Mouse (Mus musculus): ENCODE results near the gene Zfp956.

Zfp956 gene

DNA sequence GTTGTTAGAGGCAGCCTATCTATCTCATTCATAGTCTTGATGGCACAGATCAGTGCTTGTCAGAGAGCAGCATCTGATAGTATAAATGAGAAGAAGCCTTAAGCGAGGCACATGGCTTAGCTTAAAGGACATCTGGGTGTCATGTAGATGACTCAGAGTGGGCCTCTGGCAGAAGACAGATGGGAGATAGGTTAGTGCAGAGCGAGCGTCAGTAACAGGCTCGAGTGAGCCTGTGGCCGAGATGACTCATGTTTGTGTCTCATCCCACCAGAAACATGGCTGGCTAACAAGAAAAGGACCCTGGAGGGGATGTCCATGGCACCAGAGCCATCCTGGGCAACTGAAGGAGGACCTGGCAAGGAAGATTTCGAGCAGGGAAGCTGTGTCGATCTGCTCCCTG, 9.9 kb downstream of the Zfp956 start:
- in situ Hi-C loops (cut with MboI; ENCODE audit: unreplicated experiment in 2 of 2): no loop called here

GRCm38 (mm10) chr6:47968166-47968565, 15.0 kb downstream of the Zfp956 start:
- in situ Hi-C loops (cut with MboI; ENCODE audit: unreplicated experiment in 2 of 2): loop anchor here in 1 of 2 experiments (5.0 kb wide), 1 partner anchor 131 kb away; the partner anchor contains the start of gene Zfp398

DNA sequence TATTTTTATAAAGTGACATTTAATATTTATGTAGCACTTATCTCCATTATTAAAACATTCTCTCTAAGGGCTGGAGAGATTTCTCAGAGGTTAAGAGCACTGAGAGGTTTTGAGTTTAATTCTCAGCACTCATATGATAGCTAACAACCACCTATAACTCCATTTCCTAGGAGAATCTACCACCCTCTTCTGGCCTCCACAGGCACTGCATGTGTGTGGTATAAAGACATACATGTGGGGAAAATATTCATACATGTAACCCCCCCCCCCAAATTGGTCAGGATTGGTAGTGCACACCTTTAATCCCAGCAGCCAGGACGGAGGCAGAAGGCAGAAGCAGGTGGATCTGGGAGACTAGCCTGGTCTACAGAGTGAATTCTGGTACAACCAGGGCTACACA, 21.4 kb downstream of the Zfp956 start:
- in situ Hi-C loops (cut with MboI; ENCODE audit: unreplicated experiment in 2 of 2): loop anchor here (10.0 kb wide), 2 partner anchors 110 to 180 kb away; partner anchors contain the start of gene Zfp746 (in 1 of the 2)

- in situ Hi-C loops (cut with MboI; ENCODE audit: unreplicated experiment in 2 of 2): loop anchor here (10.0 to 25.0 kb wide), 4 partner anchors 106 to 667 kb away; partner anchors contain the start of genes Atp6v0e2 (in 1 of the 2) and Zfp746 (in 1 of the 2)
Measured at GRCm38 (mm10) chr6:47978897-47979368, 25.7 kb downstream of the Zfp956 start.

GRCm38 (mm10) chr6:47983936-47984335, 30.7 kb downstream of the Zfp956 start:
- in situ Hi-C loops (cut with MboI; ENCODE audit: unreplicated experiment in 2 of 2): loop anchor here (25.0 kb wide), 2 partner anchors 553 to 672 kb away; partner anchors contain the start of gene Atp6v0e2 (in 1 of the 2)

- in situ Hi-C loops (cut with MboI; ENCODE audit: unreplicated experiment in 2 of 2): loop anchor here (25.0 kb wide), 2 partner anchors 542 to 683 kb away; partner anchors contain the start of gene Atp6v0e2 (in 1 of the 2)
Measured at GRCm38 (mm10) chr6:47995661-47996060, 42.5 kb downstream of the Zfp956 start.

GRCm38 (mm10) chr6:48010727-48011126, 57.5 kb downstream of the Zfp956 start:
- in situ Hi-C loops (cut with MboI; ENCODE audit: unreplicated experiment in 2 of 2): no loop called here
